ENCODE assay signal across 26 mouse cellular contexts in the genomic region with DNA sequence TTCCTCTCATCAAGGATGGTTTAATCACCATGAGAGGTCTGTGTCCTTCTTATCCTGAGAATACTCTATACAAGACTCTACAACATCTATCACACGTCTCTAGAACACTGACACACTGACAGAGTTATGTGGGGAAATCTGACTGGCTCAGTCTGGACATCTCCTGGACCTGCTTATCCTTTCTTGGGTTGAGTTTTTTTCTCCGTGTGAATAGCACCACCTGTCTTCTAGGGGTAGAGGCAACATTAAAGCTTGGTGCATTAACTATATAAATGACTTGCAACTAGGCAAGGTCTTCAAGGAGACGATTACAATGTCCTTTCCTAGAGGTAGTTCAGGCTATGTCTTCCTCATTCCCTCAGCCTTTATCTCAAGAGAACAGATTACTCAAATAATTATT.
DNase-seq lines count a peak whose midpoint lies in the region; TF ChIP-seq lines count a peak whose summit lies in the region.
"Had no signal": no experiment of that assay in that cellular context is flagged by ENCODE, and none has a peak within 500 bp of the region (broad histone marks: within the 10 kb centered on the region; RNA-seq: fewer than 3 reads in every experiment).

No protein-coding gene starts in this region.

- H3K27ac ChIP-seq in heart, adult 2 months: no peak overlapping the region
- H3K27ac ChIP-seq in layer of hippocampus, adult 2 months: no peak overlapping the region
- H3K27ac ChIP-seq in CH12.LX (ENCODE audit: insufficient read depth, low read depth): no peak overlapping the region
- no peak overlapping the region for H3K27ac ChIP-seq in cortical plate, adult 2 months (ENCODE audit: insufficient read depth, low read length)
- H3K27ac ChIP-seq: embryonic facial prominence, embryonic 10.5 days; embryonic facial prominence, embryonic 15.5 days; forebrain, embryonic 13.5 days; heart, embryonic 10.5 days; hindbrain, embryonic 10.5 days; limb, embryonic 10.5 days; limb, embryonic 15.5 days; liver, embryonic 13.5 days had no signal

- no peaks in the 10 kb centered on the region for H3K36me3 ChIP-seq in heart, adult 2 months (ENCODE audit: control insufficient read depth, insufficient read depth, low read length)
- H3K36me3 ChIP-seq in CH12.LX (replicated peaks in 1 of 2; ENCODE audit: control insufficient read depth in 1 of 2, insufficient read depth in 1 of 2, low read length in 1 of 2): no peaks in the 10 kb centered on the region
- H3K36me3 ChIP-seq: embryonic facial prominence, embryonic 10.5 days; embryonic facial prominence, embryonic 15.5 days; G1E; heart, embryonic 10.5 days; hindbrain, embryonic 10.5 days; limb, embryonic 10.5 days; limb, embryonic 15.5 days; liver, embryonic 13.5 days had no signal

- peak; percentile 41 for TF ChIP-seq RAD21 in CH12.LX (IDR thresholded peaks at IDR 0.05; ENCODE audit: low read depth, low read length)

- no peak overlapping the region for H3K4me2 ChIP-seq in CH12.LX (ENCODE audit: insufficient read depth, low read depth, poor library complexity, severe bottlenecking)
- H3K4me2 ChIP-seq: embryonic facial prominence, embryonic 15.5 days; forebrain, embryonic 13.5 days; limb, embryonic 15.5 days; liver, embryonic 13.5 days had no signal

- in situ Hi-C loops in CH12.LX (cut with MboI; ENCODE audit: low pct_ligation_motif_present, low pct_unique_long_range_greater_than_20kb, low sequenced_read_pairs): loop anchor here (10.0 to 25.0 kb wide), 2 partner anchors 303 to 851 kb away; partner anchors contain the start of gene Kcnq5

- no peaks in the 10 kb centered on the region for H3K27me3 ChIP-seq in heart, adult 2 months (ENCODE audit: control insufficient read depth, insufficient read depth, low read length)
- no peaks in the 10 kb centered on the region for H3K27me3 ChIP-seq in CH12.LX (replicated peaks)
- H3K27me3 ChIP-seq: embryonic facial prominence, embryonic 15.5 days; forebrain, embryonic 13.5 days; limb, embryonic 15.5 days; liver, embryonic 13.5 days had no signal

- DNase-seq in heart, adult 2 months: no peak
- DNase-seq in heart, postnatal 14 days: no peak
- no peak for DNase-seq in layer of hippocampus, adult 2 months (ENCODE audit: low spot score in 2 of 2)
- no peak for DNase-seq in layer of hippocampus, postnatal 25 days (ENCODE audit: extremely low spot score in 1 of 2, low spot score in 1 of 2)
- DNase-seq in CH12.LX (ENCODE audit: extremely low read depth) (no peak), adipocyte (ENCODE audit: low spot score) (no peak)
- DNase-seq: adrenal gland, postnatal 14 days; cerebellum, adult 11-12 months; kidney, adult 9 months; kidney, postnatal 14 days; liver, embryonic 13.5 days; lung, adult 18-20 months; lung, postnatal 10 days; midbrain, embryonic 14.5 days; right cerebral cortex, postnatal 25 days; thymus, adult 2 months; thymus, postnatal 36 days had no signal

- H3K9ac ChIP-seq in heart, adult 2 months (ENCODE audit: low read depth, low read length): no peak overlapping the region
- H3K9ac ChIP-seq in CH12.LX (ENCODE audit: insufficient read depth, low read depth): no peak overlapping the region
- H3K9ac ChIP-seq: embryonic facial prominence, embryonic 15.5 days; forebrain, embryonic 13.5 days; limb, embryonic 15.5 days; liver, embryonic 13.5 days had no signal

- H3K79me2 ChIP-seq in heart, adult 2 months (replicated peaks; ENCODE audit: control insufficient read depth, insufficient read depth, low read length): no peaks in the 10 kb centered on the region
- no peaks in the 10 kb centered on the region for H3K79me2 ChIP-seq in CH12.LX (replicated peaks; ENCODE audit: control insufficient read depth, extremely low read depth, insufficient read depth, poor library complexity, severe bottlenecking)

- no peak overlapping the region for H3K4me3 ChIP-seq in heart, adult 2 months
- H3K4me3 ChIP-seq in layer of hippocampus, adult 2 months: no peak overlapping the region
- H3K4me3 ChIP-seq in CH12.LX (replicated peaks in 1 of 3; ENCODE audit: low read depth in 2 of 3, low read length in 2 of 3, poor library complexity in 1 of 3): no peak overlapping the region
- H3K4me3 ChIP-seq in cortical plate, adult 2 months (ENCODE audit: insufficient read depth, low read length): no peak overlapping the region
- H3K4me3 ChIP-seq: embryonic facial prominence, embryonic 10.5 days; embryonic facial prominence, embryonic 15.5 days; forebrain, embryonic 13.5 days; heart, embryonic 10.5 days; hindbrain, embryonic 10.5 days; limb, embryonic 10.5 days; limb, embryonic 15.5 days; liver, embryonic 13.5 days had no signal

- intact Hi-C loops in heart, adult 2 months (cut with DNase I): loop anchor here (5.0 kb wide), 3 partner anchors 198 to 1048 kb away; partner anchors contain the start of genes Kcnq5 and Tmem14a
- intact Hi-C loops in heart, postnatal 14 days (cut with DNase I): loop anchor here (5.0 to 10.0 kb wide), 4 partner anchors 191 to 1098 kb away; partner anchors contain the start of genes Kcnq5 and Tmem14a

- TF ChIP-seq EP300 in heart, adult 2 months (IDR thresholded peaks at IDR 0.05; ENCODE audit: insufficient read depth, low read depth, low read length): no peak
- no peak for TF ChIP-seq EP300 in CH12.LX (IDR thresholded peaks at IDR 0.05; ENCODE audit: low read length)

- peak; percentile 60 for TF ChIP-seq CTCF in heart, adult 2 months (IDR thresholded peaks at IDR 0.05)
- peak; percentile 50 for TF ChIP-seq CTCF in layer of hippocampus, adult 2 months (conservative IDR thresholded peaks at IDR 0.05)
- TF ChIP-seq CTCF in CH12.LX (conservative IDR thresholded peaks at IDR 0.05 in 1 of 2, IDR thresholded peaks at IDR 0.05 in 1 of 2; ENCODE audit: low read depth in 2 of 2, low read length in 2 of 2): peak in 1 of 2 experiments; percentile 34; a peak in 2 of 4 replicates
- peak; percentile 7; the same call in 1 of the 2 replicates for TF ChIP-seq CTCF in cortical plate, adult 2 months (IDR thresholded peaks at IDR 0.05; ENCODE audit: extremely low read depth, insufficient read depth, low read length)

- 43% methylated on average over 3 of the region's 3 CpGs for WGBS in heart, adult 2 months

- no peaks in the 10 kb centered on the region for H3K9me3 ChIP-seq in CH12.LX (replicated peaks; ENCODE audit: low read length)
- H3K9me3 ChIP-seq: embryonic facial prominence, embryonic 10.5 days; embryonic facial prominence, embryonic 15.5 days; forebrain, embryonic 13.5 days; G1E; heart, embryonic 10.5 days; hindbrain, embryonic 10.5 days; limb, embryonic 10.5 days; limb, embryonic 15.5 days; liver, embryonic 13.5 days had no signal

- no peak for TF ChIP-seq POLR2A in heart, adult 2 months (IDR thresholded peaks at IDR 0.05; ENCODE audit: insufficient read depth, low read depth, low read length)
- TF ChIP-seq POLR2A in CH12.LX (IDR thresholded peaks at IDR 0.05; ENCODE audit: low read depth, low read length): no peak
- TF ChIP-seq POLR2A in cortical plate, adult 2 months (IDR thresholded peaks at IDR 0.05; ENCODE audit: extremely low read depth, insufficient read depth, low read length): no peak

- dilution Hi-C loops in CH12.LX (cut with MboI; ENCODE audit: extremely low pct_ligation_motif_present, extremely low pct_unique_long_range_greater_than_20kb, low sequenced_read_pairs): no loop called here

- H3K4me1 ChIP-seq in heart, adult 2 months (ENCODE audit: control insufficient read depth, insufficient read depth, low read length): no peaks in the 10 kb centered on the region
- H3K4me1 ChIP-seq in CH12.LX (ENCODE audit: control insufficient read depth in 1 of 2, insufficient read depth in 2 of 2): no peaks in the 10 kb centered on the region
- peaks cover 8% of the 10 kb centered on the region; the same call in 1 of the 2 replicates for H3K4me1 ChIP-seq in cortical plate, adult 2 months (ENCODE audit: control insufficient read depth, insufficient read depth, low read length)
- H3K4me1 ChIP-seq: heart, embryonic 10.5 days; limb, embryonic 15.5 days; liver, embryonic 13.5 days had no signal

TF ChIP-seq in CH12.LX, 34 proteins besides CTCF, POLR2A, EP300 and RAD21:
- TF ChIP-seq SMC3 (IDR thresholded peaks at IDR 0.05; ENCODE audit: low read depth, low read length) (peak; percentile 4; the same call in 1 of the 2 replicates), TBP (conservative IDR thresholded peaks at IDR 0.05; ENCODE audit: low read depth, low read length) (no peak)
